Mouse (Mus musculus) small intestine, adult 2 months (tissue): ENCODE results near the gene Sat2. TPM values are rescaled to one million over a fixed set of nuclear protein-coding genes. Genes with fewer than 3 reads are reported as not detected.

Experiments
- H3K27ac ChIP-seq: fragments of 200-500 bp; 2 replicates; pipeline ENCODE4 v1.5.1; 2012; ENCODE audit warnings: low read depth, low read length, control low read depth, inconsistent platforms; ENCODE audit not compliant: insufficient read depth
- H3K27me3 ChIP-seq: fragments of 200-500 bp; 2 replicates; pipeline ENCODE4 v1.6.1; 2012; ENCODE audit warnings: mild to moderate bottlenecking, moderate library complexity, low read length, inconsistent platforms; ENCODE audit not compliant: control insufficient read depth, insufficient read depth
- H3K36me3 ChIP-seq: fragments of 200-500 bp; 2 replicates; pipeline ENCODE4 v1.6.1; 2012; ENCODE audit warnings: mild to moderate bottlenecking, low read length, control low read depth, inconsistent platforms; ENCODE audit not compliant: control insufficient read depth, insufficient read depth
- H3K4me1 ChIP-seq: fragments of 200-500 bp; 2 replicates; pipeline ENCODE4 v1.6.1; 2012; ENCODE audit warnings: low read length, inconsistent platforms, mixed read lengths; ENCODE audit not compliant: control insufficient read depth, insufficient read depth, insufficient read length
- H3K4me3 ChIP-seq: fragments of 200-500 bp; 2 replicates; pipeline ENCODE4 v1.5.1; 2012; ENCODE audit warnings: low read depth, mild to moderate bottlenecking, control low read depth, inconsistent platforms, low read length, moderate library complexity
- CTCF ChIP-seq: fragments of 200-500 bp; IDR thresholded peaks from 2 replicates; pipeline ENCODE4 v1.5.1; 2012; ENCODE audit warnings: low read depth, mild to moderate bottlenecking, control low read depth, inconsistent platforms, low read length, moderate library complexity, mixed read lengths; ENCODE audit not compliant: insufficient replicate concordance, insufficient read length; ENCODE audit errors: extremely low read depth
- POLR2A ChIP-seq: fragments of 200-500 bp; IDR thresholded peaks from 2 replicates; pipeline ENCODE4 v1.6.1; 2012; ENCODE audit warnings: low read depth, mild to moderate bottlenecking, control low read depth, inconsistent platforms, low read length, moderate library complexity
- WGBS: fragments of 180-500 bp; shearing (Covaris S2); methylation state at CpG from one replicate; pipeline ENCODE4 v1.1.7; 2018; 5-methylcytosine and 5-hydroxymethylcytosine counted together
- polyA plus RNA-seq: library from polyadenylated mRNA; depleted of rRNA; stranded (reverse); fragments of >200 nt; gene quantifications from 2 replicates; pipeline ENCODE4 v1.2.3, GENCODE M21; 2012

Gene Sat2
- polyA plus RNA-seq, 1 experiment = 0.49 TPM

DNA sequence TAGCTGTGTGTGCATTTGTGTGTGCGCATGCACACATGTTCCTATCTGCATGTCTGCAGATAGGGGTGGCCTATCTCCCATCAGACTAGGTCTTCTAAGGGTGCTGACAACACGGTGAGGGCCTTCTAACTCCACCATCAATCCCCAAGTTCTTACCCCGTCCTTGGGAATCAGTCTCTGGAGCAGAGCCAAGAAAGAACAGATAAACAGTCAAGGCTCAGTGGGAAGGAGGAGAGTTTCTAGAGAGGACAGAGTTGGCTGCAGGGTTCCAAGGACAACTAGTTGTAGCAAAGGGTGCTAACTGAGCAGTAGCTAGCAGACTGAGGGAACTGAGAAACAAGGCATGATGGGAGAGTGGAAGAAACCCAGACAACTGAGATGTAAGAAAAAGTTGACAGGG is 20.1 kb upstream of the Sat2 start:
- 42% methylated on average over 3 of the region's 3 CpGs for WGBS

DNA sequence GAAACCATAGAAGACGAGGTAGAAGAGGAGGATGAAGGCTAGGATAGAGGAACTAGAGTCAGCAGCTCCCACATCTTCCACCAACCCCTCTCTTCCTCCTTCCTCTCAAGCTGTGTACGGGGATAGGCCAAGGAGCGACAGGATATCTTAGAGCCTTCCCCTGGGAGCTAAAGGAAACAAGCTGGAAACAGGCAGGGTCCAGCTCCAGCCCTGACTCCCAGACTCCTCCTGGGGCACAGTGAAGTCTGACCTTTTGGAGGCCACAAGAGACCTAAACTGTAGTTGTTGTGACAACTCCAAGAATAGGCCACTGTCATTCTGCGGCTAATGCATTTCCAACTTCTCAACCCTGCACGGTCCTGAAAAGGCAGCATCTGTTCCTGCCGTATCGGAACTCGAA is 18.3 kb upstream of the Sat2 start:
- Histone ChIP-seq H3K36me3 (no peaks in the 10 kb centered on the region), H3K4me1 (peaks cover 11% of the 10 kb centered on the region), H3K27ac (no peak overlapping the region), H3K27me3 (peaks cover 12% of the 10 kb centered on the region), H3K4me3 (no peak overlapping the region)
- TF ChIP-seq POLR2A = no peak
- no peak for TF ChIP-seq CTCF
- whole genome bisulfite sequencing = 85% methylated on average over 8 of the region's 8 CpGs

More for the DNA sequence above, 20.1 kb upstream of the Sat2 start:
- peaks cover 11% of the 10 kb centered on the region for H3K4me1 ChIP-seq
- peaks cover 12% of the 10 kb centered on the region for H3K27me3 ChIP-seq
- no peak overlapping the region for H3K4me3 ChIP-seq
- no peaks in the 10 kb centered on the region for H3K36me3 ChIP-seq
- TF ChIP-seq POLR2A = no peak
- TF ChIP-seq CTCF = no peak
- no peak overlapping the region for H3K27ac ChIP-seq

DNA sequence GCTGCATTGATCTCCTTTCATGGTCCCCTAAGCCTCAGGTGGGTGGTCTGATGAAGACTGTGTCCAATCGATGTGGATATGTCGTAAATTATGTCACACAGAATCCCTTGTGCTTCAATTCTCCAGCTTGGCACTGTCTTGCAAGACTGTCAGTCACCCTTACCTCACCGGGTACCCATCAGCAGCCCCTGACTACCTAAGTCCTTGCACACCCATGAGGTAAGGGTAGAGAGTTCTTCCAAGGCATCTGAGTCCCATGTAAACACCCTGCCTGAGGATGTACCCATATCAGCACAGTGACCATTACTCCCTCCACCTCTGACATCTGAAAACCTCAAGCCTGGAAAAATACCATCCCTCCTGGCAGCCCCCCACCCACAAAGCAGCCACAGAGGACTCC is 17.5 kb upstream of the Sat2 start:
- WGBS = 63% methylated on average over 3 of the region's 3 CpGs
- H3K4me1 ChIP-seq = peaks cover 11% of the 10 kb centered on the region
- H3K27ac ChIP-seq = no peak overlapping the region
- H3K4me3 ChIP-seq = no peak overlapping the region
- H3K36me3 ChIP-seq = no peaks in the 10 kb centered on the region
- TF ChIP-seq CTCF (no peak), POLR2A (no peak)
- peaks cover 12% of the 10 kb centered on the region for H3K27me3 ChIP-seq

DNA sequence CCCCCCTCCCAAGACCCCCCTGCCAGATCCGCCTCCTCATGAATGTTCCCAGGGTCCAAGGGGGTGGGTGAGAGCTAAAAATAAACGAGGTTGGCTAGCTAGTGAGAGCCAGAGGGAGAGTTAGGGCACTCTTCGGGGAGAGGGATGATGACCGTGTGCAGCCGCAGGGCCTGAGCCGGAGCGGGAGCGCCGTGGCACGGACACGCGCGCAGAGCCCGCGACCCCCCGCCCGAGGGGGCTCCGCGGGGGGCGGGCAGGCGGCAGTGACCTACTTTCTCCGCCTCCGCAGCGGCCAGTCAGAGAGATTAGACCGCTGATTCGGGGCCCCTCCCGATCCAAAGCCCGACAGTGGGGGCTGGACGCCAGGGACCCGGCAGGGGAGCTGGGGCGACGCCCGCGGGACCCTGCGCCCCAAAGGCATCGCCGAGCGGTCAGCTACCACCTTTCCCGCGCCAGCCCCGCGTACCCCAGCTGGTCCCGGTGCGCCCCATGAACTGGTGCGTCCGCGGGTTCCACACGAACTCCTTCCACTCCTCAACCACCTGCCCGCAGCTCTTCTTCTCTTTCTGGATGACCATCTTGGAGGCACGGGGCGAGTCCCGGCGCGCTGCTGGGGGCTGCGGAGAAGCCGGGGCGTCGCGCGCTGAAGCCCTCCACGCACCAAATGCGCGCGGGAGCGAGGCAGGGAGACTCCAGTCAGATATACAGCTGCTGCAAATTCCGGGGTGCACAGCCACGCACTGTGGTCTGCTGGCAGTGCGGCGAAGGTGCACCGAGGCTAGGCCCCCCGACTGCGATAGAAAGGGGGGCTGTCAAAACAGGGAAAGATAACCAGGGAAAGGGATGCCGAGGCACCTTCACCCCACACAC is 16.8 kb upstream of the Sat2 start:
- 1% methylated on average over 73 of the region's 73 CpGs for WGBS
- Histone ChIP-seq H3K4me1 (peaks cover 11% of the 10 kb centered on the region), H3K4me3 (peak overlapping the region; percentile 68), H3K36me3 (no peaks in the 10 kb centered on the region), H3K27ac (no peak overlapping the region), H3K27me3 (peaks cover 12% of the 10 kb centered on the region)
- TF ChIP-seq CTCF (no peak), POLR2A (no peak)

DNA sequence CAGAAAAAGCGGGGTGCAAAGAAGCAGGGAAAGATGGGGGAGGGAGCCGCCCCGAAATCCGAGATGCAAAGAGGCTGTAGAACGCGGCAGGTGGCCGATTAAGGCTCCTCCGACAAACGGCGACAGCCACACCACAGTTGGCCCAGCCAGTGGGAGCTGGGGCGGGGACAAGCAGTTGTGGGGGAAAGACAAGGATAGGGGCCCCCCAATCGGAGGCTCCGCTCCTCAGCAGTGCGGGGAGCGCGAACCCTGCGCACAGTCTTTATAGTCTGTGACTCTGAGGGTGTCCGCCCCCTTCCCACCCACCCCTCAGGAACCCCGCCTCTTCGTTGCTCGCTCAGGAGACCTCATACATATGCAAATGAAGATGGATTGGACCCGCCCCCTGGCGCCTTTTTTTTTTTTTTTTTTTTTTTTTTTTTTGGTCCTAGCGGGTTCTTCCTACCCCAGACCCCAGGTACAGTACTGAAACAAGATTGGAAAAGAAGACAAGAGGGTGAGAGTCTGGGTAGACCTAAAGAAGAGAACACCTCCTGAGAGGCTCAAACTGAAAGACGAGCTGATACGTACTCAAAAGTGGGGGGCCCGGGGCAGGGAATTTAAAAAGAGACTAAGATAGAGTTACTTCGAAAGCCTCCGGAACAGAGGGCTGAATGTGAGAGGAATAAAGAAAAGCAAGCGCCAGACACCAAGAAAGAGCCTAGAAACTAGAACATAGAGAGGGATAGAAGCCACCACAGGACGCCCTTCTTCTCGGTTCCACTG is 15.9 kb upstream of the Sat2 start, which contains the start of gene Atp1b2:
TSS of gene Atp1b2 (minus strand) at position 217 of the 765 bp plus-strand sequence.
- Histone ChIP-seq H3K27me3 (peaks cover 12% of the 10 kb centered on the region), H3K4me3 (peak within 1 kb of the TSS; percentile 68), H3K4me1 (peaks cover 11% of the 10 kb centered on the region), H3K36me3 (no peaks in the 10 kb centered on the region), H3K27ac (no peak within 1 kb of the TSS)
- 3% methylated on average over 32 of the region's 32 CpGs for WGBS
- 0 out of 2 replicates have a peak, but pooled peaks have one; percentile 0 for TF ChIP-seq CTCF
- peak; percentile 75; the same call in 1 of the 2 replicates for TF ChIP-seq POLR2A

DNA sequence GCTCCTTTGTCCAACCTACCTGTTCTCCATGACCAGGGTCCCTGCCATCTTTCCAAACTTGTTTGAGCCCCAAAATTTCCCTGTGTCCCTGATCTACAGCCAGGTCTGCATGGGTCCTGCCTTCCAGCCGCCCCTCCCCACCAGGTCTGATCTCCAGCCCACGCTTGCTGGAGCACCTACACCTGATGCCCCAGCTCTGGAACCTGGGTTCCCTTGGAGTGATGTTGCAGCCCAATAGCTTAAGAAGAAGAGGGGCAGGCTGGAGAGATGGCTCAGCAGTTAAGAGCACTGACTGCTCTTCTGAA is 15.4 kb upstream of the Sat2 start:
- no peak overlapping the region for H3K4me3 ChIP-seq
- 77% methylated on average over 2 of the region's 2 CpGs for WGBS
- no peak for TF ChIP-seq POLR2A
- TF ChIP-seq CTCF = no peak

DNA sequence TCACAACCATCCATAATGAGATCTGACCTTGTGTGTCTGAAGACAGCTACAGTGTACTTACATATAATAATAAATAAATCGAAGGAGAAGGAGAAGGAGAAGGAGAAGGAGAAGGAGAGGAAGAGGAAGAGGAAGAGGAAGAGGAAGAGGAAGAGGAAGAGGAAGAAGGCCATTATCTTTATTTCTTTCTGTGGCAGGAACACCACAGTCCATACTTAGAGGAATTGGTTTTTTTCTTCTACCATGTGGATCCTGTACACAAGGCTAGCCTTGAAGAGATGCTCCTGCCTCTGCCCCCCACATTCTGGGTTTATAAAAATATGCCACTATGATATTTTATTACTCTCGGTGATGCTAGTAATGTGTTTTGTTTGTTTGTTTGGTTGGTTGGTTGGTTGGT is 15.0 kb upstream of the Sat2 start:
- H3K4me1 ChIP-seq = peaks cover 11% of the 10 kb centered on the region
- TF ChIP-seq CTCF (no peak), POLR2A (no peak)
- no peaks in the 10 kb centered on the region for H3K36me3 ChIP-seq
- peaks cover 12% of the 10 kb centered on the region for H3K27me3 ChIP-seq
- 81% methylated on average over 2 of the region's 2 CpGs for WGBS
- H3K27ac ChIP-seq = no peak overlapping the region
- H3K4me3 ChIP-seq = no peak overlapping the region

More for the DNA sequence above, 15.4 kb upstream of the Sat2 start:
- Histone ChIP-seq H3K36me3 (no peaks in the 10 kb centered on the region), H3K27ac (no peak overlapping the region), H3K4me1 (peaks cover 11% of the 10 kb centered on the region), H3K27me3 (peaks cover 12% of the 10 kb centered on the region)
